Mouse (Mus musculus) cerebellum, adult 11-12 months (tissue): ENCODE measurements around the gene Ccdc151.

Experiments
- DNase-seq: peaks from one replicate; pipeline ENCODE4 v3.0.0; 2022

Gene Ccdc151

DNA sequence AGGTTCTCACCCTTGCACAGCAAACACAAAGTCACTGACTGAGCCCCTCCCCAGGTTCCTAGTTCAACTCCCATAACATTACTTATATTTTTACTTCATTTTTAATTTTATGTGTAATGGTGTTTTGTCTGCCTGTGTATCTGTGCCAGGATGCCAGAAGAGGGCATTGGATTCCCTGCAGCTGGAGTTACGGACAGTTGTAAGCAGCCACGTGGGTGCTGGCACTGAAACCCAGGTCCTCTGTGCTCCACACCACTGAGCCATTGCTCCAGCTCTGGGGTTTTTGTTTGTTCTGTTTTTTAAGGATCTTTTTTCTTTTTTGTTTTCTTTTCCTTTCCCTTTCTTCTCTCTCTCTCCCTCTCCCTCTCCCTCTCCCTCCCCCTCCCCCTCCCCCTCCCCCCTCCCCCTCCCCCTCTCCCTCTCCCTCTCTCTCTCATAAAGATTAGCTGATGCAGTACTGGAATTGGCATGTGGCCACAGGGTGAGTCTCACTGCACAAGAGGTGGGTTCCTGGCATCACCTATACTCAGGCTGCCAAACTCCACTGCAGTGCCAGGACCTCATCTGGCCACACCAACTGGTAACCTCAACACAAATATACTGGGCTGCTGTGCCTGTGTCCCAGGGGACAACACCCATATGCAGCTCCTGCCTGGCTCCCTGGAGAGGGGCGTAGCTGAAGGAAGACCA lies 6.1 kb downstream of the Ccdc151 start:
- peak; percentile 28 for DNase-seq

DNA sequence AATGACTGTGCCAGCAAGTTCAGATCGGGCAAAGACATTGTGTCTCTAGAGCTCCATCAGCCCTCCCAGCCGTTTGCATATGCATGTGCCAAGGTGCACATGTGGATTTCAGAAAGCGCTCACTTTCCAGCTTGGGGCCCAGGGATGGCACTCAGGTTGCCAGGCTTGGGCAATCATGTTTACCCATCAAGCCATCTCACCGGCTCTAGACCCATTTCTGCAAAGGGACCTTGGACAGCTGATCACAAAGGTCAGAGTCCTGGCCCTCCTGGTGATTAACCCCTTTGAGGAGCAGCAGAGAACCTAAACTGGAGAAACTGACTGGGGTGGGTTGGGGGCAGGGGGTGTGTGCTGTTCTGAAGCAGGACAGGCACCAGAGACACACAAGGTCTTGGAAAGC lies 10.2 kb downstream of the Ccdc151 start:
- no peak for DNase-seq

DNA sequence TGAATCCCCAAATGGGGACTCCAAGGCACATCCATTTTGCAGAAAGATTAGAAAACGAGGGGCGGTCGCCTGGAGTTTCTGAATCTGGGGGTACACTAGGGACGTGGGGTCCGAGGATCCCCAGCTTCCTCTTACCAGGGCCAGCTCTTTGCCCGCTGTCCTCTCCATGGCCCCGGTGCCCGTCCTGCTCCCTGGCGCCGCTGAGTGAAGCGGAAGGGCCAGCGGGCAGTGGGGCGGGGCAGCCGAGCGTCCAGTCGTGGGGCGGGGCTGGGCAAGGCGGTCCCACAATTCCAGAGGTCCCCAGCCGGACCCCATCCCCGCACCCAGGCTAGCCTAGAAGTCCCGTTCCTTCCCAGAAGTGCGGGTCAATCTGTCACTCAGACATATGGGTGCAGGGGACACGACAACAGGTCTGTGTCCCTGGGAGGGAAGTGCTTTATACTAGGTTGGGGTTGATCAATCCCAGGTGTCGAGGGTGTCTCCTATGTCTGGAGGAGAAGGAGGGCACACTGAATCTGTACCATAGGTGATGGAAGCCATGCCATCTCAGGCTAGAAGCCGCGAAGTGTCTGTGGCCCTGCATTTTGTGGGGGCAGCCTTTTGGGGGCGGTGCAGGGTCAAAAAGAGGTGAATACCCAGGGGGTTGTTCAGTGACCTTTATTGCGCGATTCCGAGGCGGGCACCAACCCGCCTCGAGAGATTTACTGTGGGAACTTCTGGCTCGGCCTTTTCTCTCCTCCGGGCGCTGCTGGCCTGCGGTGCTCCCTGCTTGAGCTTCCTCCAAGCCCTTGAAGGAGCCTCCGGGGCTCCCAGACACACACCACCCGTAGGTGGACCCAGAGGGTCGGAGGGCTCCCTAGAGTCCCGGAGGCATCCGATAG lies 13.0 kb downstream of the Ccdc151 start, which contains the start of gene Rgl3:
TSS of gene Rgl3 (minus strand) at position 217 of the 881 bp plus-strand sequence.
- DNase-seq: peak; percentile 81

DNA sequence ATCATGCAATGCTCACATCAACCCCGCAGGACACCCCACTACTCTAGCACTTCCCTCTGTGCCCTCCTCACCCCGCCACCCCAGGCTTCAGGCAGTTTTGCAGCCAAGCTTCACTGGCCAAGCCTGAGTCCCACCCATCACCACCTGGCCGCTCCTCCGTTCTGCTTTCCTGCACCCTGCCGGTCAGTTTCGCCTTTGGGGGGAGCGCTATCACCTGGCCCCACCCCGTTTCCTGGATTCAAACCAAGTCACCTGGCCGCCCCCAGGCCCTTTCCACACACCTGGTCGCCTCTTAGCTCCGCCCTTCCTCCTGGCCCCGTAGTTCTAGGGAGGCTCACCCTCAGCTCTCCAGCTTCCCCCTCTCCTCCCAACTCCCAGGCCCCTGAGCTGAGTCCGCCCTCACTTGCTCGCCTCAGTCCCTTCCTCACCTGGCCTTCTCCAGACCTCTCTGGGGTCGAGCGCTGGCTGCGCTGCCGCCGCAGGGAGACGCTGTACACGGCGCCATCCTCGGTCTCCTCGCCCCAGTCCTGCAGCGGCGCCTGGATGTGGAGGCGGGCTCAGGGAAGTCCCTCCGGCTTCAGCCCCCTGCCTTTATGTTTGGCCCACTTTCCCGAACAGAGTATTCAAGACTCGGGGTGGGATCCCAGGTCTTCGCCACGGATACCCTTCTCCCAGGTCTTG lies 13.9 kb downstream of the Ccdc151 start:
- peak; percentile 80 for DNase-seq

DNA sequence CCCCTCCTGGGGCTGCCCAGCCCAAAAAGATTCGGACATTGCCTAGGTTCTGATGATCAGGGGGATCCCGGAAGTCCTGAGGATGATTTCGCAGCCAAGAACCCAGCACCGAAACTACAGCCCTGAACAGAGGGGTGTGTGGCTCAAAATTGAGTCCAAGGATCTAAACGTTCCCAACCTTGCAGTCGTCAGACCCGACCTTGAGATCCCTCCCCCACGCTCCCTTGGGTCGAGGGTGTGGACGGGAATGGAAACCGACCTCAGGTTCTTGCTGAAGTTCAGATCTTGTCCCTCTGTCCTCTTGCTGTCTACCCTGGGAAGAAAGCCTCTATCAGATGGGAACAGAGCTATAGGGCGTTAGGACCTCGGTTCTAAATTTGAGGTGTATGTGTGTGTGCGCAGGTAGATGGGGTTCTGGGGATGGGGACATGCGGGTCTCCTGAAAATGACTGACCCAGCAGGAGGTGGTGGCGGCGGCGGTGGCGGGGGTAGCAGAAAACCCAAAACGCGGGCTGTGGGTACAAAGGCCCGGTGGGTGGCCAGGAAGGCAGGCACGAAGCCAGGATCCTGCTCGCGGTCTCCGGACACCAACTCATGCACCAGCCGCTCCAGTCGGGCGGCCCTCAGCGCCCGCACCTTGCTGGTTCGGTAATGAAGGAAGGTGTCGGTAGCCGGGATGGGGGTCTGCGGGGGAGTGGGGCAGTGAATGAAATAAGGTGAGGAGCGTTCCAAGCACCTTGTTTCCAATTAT lies 14.7 kb downstream of the Ccdc151 start:
- peak; percentile 79 for DNase-seq

DNA sequence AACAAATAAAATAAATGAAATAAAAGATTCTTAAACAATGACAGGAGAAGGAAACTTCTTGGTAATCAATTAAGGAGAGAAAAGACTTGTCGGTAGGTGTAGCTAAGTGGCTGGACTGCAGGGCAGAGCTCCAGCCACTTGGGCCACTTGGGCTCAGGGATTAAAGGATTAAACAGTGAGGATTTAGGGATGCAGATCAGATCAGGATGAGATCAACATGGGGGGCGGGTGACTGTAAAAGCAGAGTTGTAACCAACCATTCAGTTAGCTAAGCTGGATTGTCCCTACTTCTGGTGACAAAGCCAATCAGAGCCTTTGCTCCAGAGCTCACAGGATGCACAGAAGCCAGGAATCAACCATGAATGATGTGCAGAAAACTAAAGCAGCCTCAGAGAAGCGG lies 18.5 kb downstream of the Ccdc151 start:
- no peak for DNase-seq

DNA sequence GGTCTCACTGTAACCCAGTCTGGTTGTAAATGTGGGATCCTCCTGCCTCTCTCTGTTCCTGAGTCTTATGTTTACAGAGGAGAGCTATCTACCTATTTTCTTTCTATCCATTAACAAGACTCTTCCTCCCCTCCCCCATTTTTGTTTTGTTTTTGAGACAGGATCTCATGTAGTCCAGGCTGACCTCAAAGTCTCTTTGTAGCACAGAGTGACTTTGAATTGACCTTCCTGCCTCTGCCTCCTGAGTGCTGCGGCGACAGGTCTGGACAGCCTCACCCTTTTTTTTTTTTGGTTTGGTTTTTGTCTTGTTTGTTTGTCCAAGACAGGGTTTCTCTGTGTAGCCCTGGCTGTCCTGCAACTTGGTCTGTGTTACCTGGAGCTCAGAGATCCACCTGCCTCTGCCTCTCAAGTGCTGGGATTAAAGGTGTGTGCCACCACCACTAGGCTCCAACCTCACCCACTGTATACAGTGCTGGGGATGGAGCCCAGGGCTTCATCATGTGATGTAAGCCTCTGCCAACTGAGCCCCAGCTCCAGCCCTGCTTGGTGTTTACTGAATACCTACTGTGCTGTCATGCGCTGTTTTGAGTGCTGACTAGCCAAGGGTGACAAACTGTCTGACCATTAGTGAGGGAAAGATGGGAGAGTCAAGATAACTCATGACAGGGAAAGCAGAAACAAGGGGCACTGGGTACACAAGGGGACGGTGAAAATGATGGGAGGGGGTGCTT lies 23.9 kb downstream of the Ccdc151 start:
- no peak for DNase-seq

DNA sequence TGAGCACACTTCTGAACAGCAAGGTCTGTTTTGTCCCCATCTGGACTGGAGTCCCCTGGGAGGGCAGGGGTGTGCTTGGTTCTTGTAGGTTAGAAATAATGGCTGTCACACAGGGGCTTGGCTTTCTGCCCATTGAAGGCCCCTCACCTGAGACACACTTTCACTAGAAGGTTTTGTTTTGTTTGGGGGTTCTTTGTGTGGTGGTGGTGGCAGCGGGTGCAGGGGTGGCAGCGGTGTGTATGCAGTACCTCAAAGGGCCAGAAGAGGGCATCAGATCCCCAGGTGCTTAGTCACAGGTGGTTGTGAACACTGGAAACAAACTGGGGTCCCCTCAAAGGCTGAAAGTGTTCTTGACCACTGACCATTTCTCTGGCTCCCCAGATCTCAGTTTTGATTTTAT lies 24.5 kb downstream of the Ccdc151 start:
- no peak for DNase-seq

DNA sequence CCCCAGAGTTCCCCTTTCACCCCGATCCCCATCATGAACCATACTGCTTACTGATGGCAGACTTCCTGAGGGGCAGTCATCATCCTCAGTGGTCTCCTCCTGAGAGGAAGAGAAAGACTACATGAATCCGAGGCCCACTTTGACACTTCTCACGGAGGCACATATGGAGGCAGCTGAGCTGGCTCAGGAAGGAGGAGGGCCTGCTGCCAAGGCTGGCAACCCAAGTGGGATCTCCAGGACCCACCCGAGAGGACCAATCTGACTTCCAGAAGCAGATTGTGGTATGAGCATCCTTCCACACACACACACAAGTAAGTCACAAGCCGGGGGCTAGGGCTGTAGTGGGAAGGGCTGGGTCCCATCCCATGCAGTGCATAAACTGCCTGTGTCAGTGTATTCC lies 25.1 kb downstream of the Ccdc151 start:
- DNase-seq: no peak

DNA sequence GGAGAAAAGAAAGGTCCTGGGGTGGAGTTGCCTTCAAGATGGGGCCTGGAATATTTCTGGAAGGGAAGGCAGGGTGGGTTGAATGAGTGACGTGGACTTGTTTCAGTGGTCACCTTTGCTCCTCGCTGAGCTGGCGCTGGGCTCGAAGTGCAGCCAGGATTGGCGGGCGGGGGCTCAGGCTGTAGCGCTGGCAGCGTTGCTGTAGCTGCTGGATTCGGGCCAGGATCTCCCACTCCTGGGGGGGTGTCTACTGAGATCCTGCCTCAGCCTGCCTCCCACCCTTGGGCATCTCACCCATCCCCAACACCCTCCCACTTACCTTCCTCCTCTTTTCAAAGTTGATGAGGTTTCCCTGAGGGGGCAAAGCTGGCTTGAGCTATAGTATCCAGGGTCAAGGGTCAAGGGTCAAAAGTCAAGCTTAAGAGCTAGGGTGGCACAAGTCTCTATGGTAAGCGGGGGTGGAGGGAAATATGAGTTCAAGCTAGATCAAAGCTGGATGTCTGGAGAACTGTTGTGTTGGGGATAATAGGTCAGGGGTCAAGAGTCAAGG lies 25.7 kb downstream of the Ccdc151 start:
- no peak for DNase-seq

DNA sequence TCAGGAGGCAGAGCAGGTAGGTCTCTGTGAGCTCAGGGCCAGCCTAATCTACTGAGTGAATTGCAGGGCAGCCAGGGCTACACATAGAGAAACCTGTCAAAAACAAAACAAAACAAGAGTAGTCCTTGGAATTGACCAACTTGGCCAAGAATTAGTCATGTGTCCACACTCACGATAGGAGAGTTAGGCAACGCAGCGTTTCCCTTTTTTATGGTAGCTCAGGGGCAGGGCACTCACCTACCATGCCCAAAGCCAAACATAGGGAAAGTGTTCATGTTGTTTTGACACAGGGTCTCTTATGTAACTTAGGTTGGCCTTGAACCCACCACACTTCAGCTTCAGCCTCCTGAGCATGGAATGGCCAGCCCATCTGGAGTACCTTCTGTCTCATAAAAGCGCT lies 33.1 kb downstream of the Ccdc151 start:
- no peak for DNase-seq

DNA sequence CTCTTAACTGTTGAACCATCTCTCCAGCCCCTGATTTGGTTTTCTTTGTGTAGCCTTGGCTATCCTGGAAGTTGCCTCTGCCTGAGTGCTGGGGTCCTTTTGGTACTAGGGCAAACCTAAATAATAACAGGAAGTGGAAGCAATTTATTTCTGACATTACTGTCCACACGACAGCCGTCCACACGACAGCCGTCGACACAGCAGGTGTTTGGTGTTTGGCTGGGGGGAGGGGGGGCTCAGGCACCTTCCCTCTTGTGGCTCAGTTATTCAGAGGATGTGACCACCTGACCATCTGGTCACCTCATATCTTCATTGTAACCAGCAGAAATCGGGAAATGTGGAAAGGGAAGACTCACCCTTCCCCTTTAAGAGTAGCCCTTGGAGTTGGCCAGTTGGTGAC lies 33.6 kb downstream of the Ccdc151 start:
- DNase-seq: no peak

DNA sequence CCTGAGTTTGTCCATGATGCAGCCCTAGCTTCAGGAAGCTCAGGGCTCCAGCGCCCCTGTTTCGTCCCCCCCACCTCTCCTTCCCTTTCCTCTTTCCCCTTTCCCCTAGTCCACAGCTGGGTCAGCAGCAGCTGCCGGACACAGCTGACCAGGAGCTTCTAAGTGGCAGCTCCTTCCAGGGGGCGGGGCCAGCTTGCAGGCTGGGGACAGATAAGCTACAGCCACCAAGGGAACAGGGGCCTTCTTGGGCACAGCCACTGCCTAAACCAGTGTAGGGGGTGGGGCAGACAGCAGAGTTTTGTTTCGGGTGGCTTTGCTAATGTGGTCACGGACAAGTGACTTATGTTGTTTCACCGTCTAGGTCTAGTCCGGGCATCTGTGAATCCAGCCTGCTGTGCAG lies 39.0 kb downstream of the Ccdc151 start, which contains the start of gene Epor:
TSS of gene Epor (minus strand) at position 90 of the 400 bp plus-strand sequence.
- DNase-seq: no peak

DNA sequence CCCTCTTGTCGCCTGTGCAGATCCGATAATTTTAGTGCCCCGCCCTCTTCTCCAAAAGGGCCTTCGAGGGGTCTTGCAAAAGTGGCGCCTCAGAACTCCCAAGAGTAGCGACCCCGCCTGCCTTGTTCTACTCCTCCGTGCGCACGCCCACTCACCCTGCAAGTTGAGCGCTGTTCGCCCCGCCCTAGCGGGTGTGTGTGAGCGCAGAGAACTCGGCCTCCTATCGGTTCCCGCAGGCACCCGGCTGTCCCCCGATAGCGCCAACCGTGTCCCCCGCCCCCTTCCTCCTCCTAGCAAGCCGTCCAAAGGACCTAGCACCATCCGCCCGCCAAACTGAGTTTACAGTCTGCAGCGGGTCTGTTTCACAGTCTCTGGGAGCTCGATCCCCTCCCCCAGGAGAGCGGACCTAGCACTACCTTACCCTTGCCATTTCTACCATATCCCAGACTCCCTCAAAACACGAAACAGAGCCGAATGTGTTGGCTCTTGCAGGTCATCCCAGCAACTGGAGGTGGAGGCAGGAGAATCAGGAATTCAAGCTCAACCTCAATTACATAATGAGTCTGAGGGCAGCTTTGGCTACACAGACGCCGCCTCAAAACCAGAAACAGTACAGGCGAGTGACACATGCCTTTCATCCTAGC lies 39.9 kb downstream of the Ccdc151 start:
- peak; percentile 77 for DNase-seq

DNA sequence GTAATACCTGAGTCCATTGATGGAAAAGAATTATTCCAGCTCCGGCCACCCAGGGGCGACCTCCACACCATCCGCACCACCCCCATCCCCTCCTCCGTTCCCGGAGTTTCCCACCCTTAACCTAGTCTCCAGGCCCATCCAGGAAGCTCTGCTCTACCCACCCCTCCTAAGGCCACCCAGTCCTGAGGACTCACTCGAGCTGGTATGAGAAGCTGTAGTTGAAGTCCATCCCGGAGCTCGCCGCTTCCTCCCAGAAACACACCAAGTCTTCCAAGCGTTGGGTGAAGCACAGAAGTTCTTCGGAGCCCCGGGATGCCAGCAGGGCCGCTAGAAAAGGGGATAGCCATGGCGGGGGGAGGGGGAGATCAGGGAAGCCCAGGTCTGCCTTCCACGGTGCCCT lies 40.4 kb downstream of the Ccdc151 start:
- no peak for DNase-seq

DNA sequence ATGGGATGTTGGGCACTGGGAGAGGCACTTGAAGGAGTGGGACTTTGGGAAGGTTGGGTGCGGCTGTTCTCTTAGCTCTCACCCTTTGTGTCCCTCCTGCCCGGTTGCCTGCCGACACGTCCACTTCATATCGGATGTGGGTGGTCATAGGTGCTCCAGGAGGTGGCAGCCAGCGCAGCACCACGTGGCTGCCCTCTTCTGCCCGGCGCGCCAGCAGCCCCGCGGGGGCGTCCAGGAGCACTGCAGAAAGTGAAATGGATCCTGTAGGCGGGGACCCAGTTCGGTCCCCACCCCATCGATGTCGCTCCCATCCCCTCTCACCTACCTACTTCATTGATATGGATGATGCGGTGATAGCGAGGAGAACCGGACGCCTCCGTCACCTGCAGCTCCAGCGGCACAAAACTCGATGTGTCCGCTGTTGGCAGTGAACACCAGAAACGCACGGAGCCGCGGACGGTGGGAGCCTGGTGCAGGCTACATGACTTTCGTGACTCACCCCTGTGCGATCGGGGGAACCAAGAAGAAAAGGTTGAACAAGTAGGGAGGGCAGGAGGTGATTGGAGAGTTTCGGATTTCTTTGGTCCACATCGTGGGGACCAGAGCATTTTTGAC lies 41.0 kb downstream of the Ccdc151 start:
- DNase-seq: no peak

DNA sequence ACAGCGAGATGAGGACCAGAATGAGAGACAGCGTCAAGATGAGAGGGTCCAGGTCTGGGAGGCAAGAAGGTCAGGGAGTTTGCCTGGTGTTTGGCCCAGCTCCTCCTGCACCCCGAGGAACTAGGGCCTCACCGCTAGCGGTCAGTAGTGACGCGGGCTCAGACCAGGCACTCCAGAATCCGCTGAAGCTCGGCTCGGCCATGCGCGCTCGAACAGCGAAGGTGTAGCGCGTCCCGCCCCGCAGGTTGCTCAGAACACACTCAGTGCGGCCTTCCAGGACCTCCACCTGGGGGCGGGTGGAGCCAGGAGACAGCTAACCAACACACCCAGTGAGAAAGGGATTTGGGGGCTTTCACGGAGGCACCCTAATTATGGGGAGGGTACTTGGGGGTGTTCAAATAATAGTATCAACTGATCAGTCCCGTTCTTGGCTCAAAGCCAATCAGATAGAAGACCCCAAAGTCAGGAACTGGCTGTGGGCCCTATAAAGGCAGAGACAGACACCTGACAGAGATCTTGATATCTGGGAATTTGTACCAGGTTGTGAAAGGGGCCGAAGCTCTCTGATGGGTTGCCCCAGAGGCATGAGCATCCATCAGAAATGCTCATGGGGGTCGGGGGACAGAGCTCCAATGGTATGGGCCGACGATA lies 41.8 kb downstream of the Ccdc151 start:
- no peak for DNase-seq

DNA sequence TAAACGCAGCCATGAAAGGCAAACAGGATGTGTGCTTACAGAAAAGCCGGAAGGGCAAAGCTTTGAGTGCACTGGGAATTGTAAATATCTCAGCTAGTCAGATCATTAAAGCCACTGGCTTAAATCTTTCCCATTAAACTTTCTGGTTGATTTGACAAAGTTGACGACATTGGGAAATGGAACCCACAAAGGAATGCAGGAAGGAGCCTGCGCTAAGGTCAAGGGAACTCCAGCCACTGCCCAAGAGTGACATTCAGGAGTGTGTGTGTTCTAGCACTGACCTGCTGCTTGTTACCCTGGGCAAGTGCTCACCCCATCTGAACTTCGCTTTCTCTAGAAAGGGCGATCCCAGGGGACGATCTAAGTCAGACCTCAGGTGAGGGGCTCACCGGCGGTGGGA lies 42.3 kb downstream of the Ccdc151 start:
- DNase-seq: no peak

DNA sequence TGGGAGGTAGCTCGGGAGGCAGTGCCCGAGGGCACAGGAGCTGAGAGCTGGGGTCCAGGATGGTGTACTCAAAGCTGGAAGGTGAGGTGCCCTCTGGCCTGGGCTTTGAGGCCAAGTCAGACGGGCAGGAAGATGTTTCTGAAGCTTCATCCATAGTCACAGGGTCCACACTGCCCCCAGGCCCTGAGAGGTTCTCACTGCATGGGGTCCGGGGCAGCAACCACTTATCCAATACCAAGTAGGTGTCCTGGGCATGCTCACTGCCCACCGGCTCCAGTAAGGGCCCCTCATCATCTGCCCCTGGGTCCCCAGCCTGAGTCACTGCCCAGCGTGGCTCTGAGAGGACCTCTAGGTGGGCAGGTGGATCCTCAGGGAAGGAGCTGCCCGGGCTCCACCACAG lies 43.2 kb downstream of the Ccdc151 start:
- peak; percentile 53 for DNase-seq

DNA sequence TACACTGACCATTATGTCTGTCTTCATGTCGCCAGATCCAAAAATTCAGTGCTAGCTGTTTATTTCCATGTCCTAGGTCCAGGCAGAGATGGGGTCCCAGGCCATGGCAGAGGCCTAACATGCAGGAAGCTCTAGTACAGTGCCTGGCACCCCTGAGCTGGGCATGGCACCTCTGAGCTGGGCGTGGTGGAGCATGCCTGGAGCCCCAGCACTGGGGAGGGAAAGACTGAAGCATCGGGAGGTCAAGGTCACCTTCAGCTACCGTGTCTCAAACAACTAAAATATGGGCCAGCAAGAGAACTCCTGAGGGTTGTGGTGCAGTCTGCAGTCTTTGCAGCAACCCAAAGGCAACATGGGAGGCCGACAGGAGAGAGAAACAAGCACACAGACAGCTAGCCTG lies 44.1 kb downstream of the Ccdc151 start:
- peak; percentile 44 for DNase-seq
